Mouse (Mus musculus) B cell, adult 67 days (primary cell): ENCODE measurements around the gene Pkd2. TPM values are rescaled to one million over a fixed set of nuclear protein-coding genes. Genes with fewer than 3 reads are reported as not detected.

ENCODE experiments used
- total RNA-seq, 2 experiments: library from RNA; stranded (reverse); gene quantifications; 4 replicates each; pipeline ENCODE4 v1.2.4; 2023

The Pkd2 gene
- not detected for total RNA-seq

GRCm38 (mm10) chr5:104458832-104459705, at the start of gene Pkd2:
Gene Pkd2 (plus strand): TSS chr5:104459450.

GRCm38 (mm10) chr5:104434835-104435301, 24.4 kb upstream of the Pkd2 start, which contains the start of gene Spp1:
Gene Spp1 (plus strand): TSS chr5:104435118.

GRCm38 (mm10) chr5:104508195-104508891, 49.1 kb downstream of the Pkd2 start, which contains the start of gene BC005561:
Gene BC005561 (plus strand): TSS chr5:104508352.

Other genes with a start within 250 kb of the Pkd2 start
- gene Ibsp, start 160.3 kb upstream of the Pkd2 start, total RNA-seq, result not detected
- gene Mepe, start 134.1 kb upstream of the Pkd2 start, total RNA-seq, result not detected
- gene Spp1, start 24.3 kb upstream of the Pkd2 start, total RNA-seq, result not detected
- 10 to 100 TPM; 15.8 to 16.9 TPM for gene BC005561, start 48.9 kb downstream of the Pkd2 start, total RNA-seq